Mouse (Mus musculus) frontal cortex, postnatal 36 days (tissue): ENCODE results near the gene Esyt1.
"Not testable (repeated sequence)": the region's sequence is repeated elsewhere in the genome, so short reads cannot be mapped to it uniquely, and the experiment has no call there.

Experiments
- DNase-seq, 2 experiments: peaks; one replicate each; pipeline ENCODE4 v3.0.0; 2022; ENCODE audit warnings: low spot score in 2 of 2

Gene Esyt1

GRCm38 (mm10) chr10:128504641-128505370 lies 20.9 kb downstream of the Esyt1 start:
- no peak for DNase-seq

DNA sequence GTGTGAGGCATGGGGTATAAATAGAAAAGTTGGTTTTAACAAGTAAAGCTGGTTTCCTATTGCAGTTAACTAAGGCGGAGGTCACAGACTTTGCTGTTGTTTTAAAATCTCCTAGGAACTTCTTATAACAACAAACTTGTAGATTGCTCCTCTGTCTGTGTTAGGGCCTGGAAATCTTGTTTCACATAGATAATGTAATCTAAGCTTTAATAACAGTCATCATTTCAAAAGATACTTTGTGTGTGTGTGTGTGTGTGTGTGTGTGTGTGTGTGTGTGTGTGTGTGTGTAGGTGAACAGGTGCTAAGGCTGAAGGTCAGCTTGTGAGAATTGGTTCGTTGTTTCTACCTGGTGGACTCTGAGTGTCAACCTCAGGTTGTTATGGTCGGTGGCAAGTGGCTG lies 21.7 kb downstream of the Esyt1 start:
- DNase-seq, result no peak

- no peak for DNase-seq
These were observed 22.1 kb downstream of the Esyt1 start for GRCm38 (mm10) chr10:128503532-128503931.

- no peak for DNase-seq
These were observed 23.3 kb downstream of the Esyt1 start for GRCm38 (mm10) chr10:128502341-128502740.

DNA sequence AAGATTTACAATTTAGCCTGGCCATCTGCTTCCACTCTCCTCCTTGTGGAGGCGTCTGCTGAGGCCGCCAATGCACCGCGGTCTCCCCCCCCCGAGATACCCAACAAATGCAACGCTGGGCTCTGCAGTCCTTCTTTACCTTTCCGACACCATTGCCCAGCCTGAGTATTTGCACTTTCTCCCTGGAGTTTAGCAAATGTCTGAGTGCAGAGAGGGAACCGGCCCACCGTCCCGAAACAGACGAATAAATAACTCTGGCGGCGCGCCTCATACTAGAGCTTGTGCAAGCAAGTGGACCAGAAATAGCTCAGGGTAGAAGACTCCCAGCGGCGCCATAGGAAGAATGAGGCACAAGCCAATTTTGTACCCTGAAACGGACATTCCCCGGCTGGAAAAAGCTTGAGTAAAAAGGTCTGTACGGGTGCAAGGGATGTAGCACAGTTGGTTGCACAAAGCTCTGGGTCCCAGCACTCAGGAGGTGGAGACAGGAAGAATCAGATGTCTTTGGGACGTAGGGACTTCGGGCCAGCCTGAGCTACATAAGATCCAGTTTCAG lies 26.5 kb downstream of the Esyt1 start:
- peak; percentile 55 to 70 for DNase-seq

DNA sequence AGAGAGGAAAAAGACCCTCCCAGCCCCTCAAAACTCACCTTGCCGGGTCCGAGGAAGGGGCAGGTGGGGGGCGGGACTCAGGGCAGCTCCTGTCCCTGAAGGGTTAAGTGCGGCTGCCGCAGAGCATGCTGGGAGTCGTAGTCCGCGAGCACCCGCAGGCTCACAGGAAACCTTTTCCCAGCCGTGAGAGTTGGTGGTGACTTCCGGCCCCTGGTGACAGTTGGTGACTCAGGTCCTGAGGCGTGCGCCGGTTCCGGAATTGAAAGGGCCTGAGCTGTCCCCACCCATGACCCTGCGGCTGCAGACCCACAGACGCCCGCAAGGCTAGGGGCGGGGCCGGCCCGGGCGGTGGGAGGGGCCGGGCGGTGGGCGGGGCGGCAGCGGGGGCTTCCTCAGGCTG lies 27.1 kb downstream of the Esyt1 start, which contains the start of gene Myl6b:
Gene Myl6b, minus strand, starts transcription at position 96 of the 400 bp plus-strand sequence.
- DNase-seq, result peak; percentile 93 to 96

DNA sequence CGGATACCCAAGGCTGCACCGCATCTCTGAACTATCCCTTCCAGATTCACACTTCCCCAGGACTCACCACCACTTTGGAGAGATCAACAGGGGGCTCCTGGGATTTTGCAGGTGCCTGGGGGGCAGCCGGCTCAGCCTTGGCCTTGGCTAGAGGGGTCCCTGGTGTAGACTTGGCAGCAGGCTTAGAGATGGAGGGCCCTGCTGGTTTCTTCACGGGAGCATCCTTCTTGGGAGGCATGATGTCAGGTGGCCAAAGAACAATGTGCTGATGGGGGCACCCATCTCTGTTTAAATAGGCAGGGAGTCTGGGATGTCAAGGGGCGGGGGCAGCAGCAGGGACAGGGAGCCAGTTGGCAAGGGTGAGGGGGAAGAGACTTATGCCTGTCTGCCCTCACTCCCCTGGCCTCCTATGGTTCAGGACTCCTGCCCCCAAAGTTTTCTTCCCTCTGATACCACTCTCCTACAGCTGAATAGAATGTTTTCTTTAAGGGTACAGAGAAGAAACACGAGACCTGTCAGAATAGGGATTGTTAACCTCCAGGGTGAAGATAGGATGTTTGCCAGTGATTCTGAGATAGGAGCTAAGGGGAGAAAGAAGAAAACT lies 28.4 kb downstream of the Esyt1 start:
- no peak for DNase-seq

GRCm38 (mm10) chr10:128496509-128497077 lies 29.1 kb downstream of the Esyt1 start:
- no peak for DNase-seq

- no peak for DNase-seq
These were observed 29.8 kb downstream of the Esyt1 start for GRCm38 (mm10) chr10:128495903-128496302.

GRCm38 (mm10) chr10:128495270-128495669 lies 30.4 kb downstream of the Esyt1 start:
- DNase-seq, result no peak

- no peak for DNase-seq
These were observed 30.9 kb downstream of the Esyt1 start for GRCm38 (mm10) chr10:128494667-128495245.

- peak; percentile 97 to 98 for DNase-seq
These were observed 31.7 kb downstream of the Esyt1 start, which contains the start of gene Myl6 for GRCm38 (mm10) chr10:128493695-128494666. Gene Myl6 (minus strand): TSS chr10:128494145.

DNA sequence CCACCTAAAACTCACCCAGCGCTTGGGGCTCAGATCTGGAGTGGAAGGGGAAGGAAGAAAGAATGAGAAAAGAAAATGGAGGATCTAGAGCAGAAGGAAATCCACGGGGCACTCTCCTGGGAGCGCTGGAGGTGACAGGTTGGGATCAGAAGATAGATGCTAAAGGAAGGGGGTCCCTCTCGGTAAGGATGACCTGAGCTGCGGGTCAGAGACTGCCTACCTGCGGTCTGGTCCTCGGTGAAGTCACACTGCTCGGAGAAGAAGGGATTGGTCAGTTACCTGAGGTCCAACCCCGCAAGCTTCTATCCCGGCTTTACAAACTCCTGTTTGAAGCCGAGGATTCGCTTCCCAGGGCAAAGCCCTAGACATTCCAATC lies 32.4 kb downstream of the Esyt1 start:
- DNase-seq, result peak in 1 of 2 experiments; percentile 36

- DNase-seq, result peak; percentile 63 to 73
These were observed 32.9 kb downstream of the Esyt1 start for GRCm38 (mm10) chr10:128492633-128493311.

DNA sequence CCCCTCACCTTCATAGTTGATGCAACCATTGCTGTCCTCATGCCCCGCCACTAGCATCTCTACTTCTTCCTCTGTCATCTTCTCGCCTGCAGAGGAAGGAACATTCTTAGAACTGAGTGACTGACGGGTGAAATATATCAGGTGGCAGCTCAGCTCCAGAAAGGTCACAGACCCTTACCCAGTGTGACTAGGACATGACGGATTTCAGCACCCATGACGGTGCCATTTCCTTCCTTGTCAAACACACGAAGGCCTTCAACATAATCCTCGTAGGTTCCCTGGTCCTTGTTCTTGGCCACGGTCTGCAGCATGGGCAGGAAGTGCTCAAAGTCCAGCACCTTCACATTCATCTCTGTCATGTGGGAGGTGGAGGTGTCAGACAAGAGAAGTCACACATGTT lies 33.6 kb downstream of the Esyt1 start:
- not testable (repeated sequence) for DNase-seq

- peak in 1 of 2 experiments; percentile 23 for DNase-seq
These were observed 34.2 kb downstream of the Esyt1 start for GRCm38 (mm10) chr10:128491495-128491894.

DNA sequence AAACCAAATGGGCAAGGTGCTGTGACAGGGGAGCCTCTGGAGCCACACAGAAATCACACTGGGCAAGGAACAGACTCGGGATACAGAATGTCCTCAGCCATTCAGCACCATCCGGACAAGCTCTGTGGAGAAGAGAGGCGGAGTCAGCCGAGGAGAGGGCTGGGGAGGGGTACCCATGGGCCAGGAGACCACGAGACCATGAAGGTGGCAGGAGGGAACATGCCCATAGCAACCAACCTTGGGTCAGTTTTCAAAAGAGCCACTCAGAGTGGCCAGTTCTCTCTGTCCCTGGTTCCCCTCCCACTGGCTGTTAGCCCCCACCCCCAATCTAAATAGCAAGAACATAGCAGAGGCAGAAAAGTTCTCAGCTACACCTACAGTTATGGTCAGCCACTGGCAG lies 34.8 kb downstream of the Esyt1 start:
- no peak for DNase-seq

DNA sequence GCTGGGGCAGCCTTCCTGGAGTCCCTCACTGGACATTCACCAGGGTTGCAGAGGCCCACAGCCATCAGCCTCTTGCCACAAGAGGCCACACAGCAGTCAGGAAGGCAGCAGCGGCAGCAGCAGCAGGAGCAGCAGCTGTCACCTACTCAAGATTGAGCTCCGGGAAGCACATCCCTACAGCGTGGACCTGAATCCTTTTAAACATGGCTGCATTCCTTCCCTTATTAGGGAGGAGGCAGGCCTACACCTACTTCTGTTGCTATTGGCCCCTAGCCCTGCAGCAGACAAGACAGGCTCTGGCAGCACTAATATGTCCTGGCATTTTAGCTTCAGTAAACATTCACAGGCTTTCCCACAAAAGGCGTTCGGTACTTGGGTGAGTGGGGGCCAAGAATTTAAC lies 35.4 kb downstream of the Esyt1 start:
- no peak for DNase-seq

DNA sequence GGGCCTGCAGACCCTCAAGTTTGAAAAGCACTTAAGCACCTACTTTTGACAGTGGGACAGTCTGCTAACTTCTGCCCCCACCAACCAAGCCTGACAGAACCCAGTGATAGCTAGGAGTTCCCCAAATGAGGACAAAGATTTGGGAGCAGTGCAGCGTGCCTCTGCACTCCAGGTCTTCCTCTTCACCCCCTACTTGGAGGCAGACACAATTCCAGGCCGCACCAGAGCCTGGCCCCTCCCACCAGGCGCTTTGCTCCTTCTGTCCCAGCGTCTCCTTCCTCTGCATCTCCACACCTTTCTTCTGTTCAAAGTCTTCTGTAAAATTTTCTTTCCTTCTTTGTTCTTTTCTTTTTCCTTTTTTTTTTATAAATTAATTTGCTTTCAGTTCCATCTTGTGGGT lies 35.9 kb downstream of the Esyt1 start:
- DNase-seq, result peak in 1 of 2 experiments; percentile 14

GRCm38 (mm10) chr10:128489380-128489779 lies 36.3 kb downstream of the Esyt1 start:
- no peak for DNase-seq
